Mouse (Mus musculus): ENCODE data around the gene Dtnbp1. TPM values are rescaled to one million over a fixed set of nuclear protein-coding genes. Genes with fewer than 3 reads are reported as not detected.

The Dtnbp1 gene
- total and polyA plus RNA-seq, 2 experiments from 2014 or later = 115 to 139 TPM

DNA sequence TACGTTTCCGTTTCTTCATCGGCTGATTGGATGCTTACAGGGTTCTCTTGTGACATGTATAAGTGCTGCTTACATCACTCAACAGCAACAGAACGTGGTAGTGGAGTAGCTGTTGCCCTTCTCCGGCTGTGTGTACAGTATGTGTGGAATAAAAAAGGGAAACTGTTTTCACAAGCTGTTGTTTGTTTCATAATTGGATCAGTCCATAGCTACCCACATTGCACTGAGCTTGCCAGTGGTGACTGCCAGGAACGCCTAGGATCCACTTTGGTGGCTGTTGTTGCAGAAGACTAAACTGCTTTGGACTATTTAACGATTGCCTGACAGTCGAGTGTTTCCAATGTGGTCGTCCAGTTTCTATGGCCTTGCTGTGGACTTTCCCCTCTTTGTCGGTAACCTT is 80.9 kb downstream of the Dtnbp1 start:
- WGBS = 78% methylated on average over 10 of the region's 10 CpGs
- no peak overlapping the region for H3K27ac ChIP-seq (ENCODE audit: low read depth, low read length)
- H3K9me3 ChIP-seq (ENCODE audit: low read length) = no peaks in the 10 kb centered on the region
- H3K27me3 ChIP-seq (ENCODE audit: insufficient read depth, low read length) = no peaks in the 10 kb centered on the region
- ATAC-seq (ENCODE audit: low FRiP score) (no peak), DNase-seq (ENCODE audit: low spot score) (no peak)
- peaks cover 64% of the 10 kb centered on the region for H3K36me3 ChIP-seq (ENCODE audit: insufficient read depth, low read length)
- no peak overlapping the region for H3K4me2 ChIP-seq (ENCODE audit: low read depth, low read length, poor library complexity, severe bottlenecking)
- H3K4me1 ChIP-seq (ENCODE audit: insufficient read depth, low read length) = no peaks in the 10 kb centered on the region
- H3K4me3 ChIP-seq (ENCODE audit: low read depth, low read length) = no peak overlapping the region
- no peak for TF ChIP-seq CTCF (IDR thresholded peaks at IDR 0.05)
- H3K9ac ChIP-seq (replicated peaks; ENCODE audit: low read length, poor library complexity, severe bottlenecking) = no peak overlapping the region

DNA sequence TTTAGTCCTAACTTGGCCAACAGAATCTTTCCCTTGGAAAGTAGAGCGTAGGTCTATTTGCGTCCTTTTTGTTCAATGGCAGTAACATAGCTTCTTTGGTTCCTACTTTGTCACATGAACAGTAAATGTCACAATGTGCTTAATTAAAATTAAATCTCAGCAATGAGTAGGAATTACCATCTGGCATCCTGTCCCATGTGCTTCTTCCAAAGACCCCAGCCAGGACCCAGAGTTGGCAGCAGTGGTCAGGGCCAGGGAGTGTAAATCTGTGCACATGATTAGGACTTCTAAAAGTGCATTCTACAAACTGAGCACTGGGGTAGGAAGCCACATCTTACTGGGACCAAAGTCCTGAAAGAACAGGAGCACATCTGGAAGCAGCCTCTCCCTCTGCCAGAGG is 83.7 kb downstream of the Dtnbp1 start:
- H3K27ac ChIP-seq (ENCODE audit: low read depth, low read length) = no peak overlapping the region
- H3K4me2 ChIP-seq (ENCODE audit: low read depth, low read length, poor library complexity, severe bottlenecking) = no peak overlapping the region
- no peaks in the 10 kb centered on the region for H3K9me3 ChIP-seq (ENCODE audit: low read length)
- no peak for ATAC-seq (ENCODE audit: low FRiP score)
- H3K27me3 ChIP-seq (ENCODE audit: insufficient read depth, low read length) = no peaks in the 10 kb centered on the region
- H3K4me3 ChIP-seq (ENCODE audit: low read depth, low read length) = no peak overlapping the region
- H3K9ac ChIP-seq (replicated peaks; ENCODE audit: low read length, poor library complexity, severe bottlenecking) = no peak overlapping the region
- TF ChIP-seq CTCF (IDR thresholded peaks at IDR 0.05) = no peak
- 95% methylated on average over 2 of the region's 2 CpGs for WGBS
- DNase-seq (ENCODE audit: low spot score) = no peak
- no peaks in the 10 kb centered on the region for H3K4me1 ChIP-seq (ENCODE audit: insufficient read depth, low read length)
- peaks cover 77% of the 10 kb centered on the region for H3K36me3 ChIP-seq (ENCODE audit: insufficient read depth, low read length)

DNA sequence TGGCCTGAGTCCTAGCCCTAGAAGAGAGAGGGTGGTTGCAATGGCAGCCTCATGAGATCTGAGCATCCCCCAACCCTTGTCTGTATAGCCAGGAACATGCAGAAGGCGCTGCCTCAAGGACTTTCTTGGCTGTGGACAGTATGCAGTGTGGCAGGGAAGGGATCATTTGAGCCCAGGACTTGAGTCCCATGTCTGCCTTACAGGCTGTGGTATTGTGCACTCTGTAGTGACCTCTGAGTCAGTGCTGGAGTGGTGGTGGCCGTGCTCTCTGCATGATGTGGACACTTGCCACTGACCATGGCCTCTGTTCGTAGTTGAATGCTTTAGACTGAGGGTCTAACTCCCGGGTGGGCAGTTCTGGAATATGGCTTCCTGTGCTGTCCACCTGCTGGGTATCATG is 84.7 kb downstream of the Dtnbp1 start:
- H3K4me2 ChIP-seq (ENCODE audit: low read depth, low read length, poor library complexity, severe bottlenecking) = no peak overlapping the region
- no peak overlapping the region for H3K9ac ChIP-seq (replicated peaks; ENCODE audit: low read length, poor library complexity, severe bottlenecking)
- no peak for TF ChIP-seq CTCF (IDR thresholded peaks at IDR 0.05)
- peaks cover 74% of the 10 kb centered on the region for H3K36me3 ChIP-seq (ENCODE audit: insufficient read depth, low read length)
- no peak for ATAC-seq (ENCODE audit: low FRiP score)
- H3K27ac ChIP-seq (ENCODE audit: low read depth, low read length) = no peak overlapping the region
- H3K4me3 ChIP-seq (ENCODE audit: low read depth, low read length) = no peak overlapping the region
- H3K27me3 ChIP-seq (ENCODE audit: insufficient read depth, low read length) = no peaks in the 10 kb centered on the region
- WGBS = 92% methylated on average over 4 of the region's 4 CpGs
- no peaks in the 10 kb centered on the region for H3K4me1 ChIP-seq (ENCODE audit: insufficient read depth, low read length)
- no peaks in the 10 kb centered on the region for H3K9me3 ChIP-seq (ENCODE audit: low read length)
- DNase-seq (ENCODE audit: low spot score) = no peak

DNA sequence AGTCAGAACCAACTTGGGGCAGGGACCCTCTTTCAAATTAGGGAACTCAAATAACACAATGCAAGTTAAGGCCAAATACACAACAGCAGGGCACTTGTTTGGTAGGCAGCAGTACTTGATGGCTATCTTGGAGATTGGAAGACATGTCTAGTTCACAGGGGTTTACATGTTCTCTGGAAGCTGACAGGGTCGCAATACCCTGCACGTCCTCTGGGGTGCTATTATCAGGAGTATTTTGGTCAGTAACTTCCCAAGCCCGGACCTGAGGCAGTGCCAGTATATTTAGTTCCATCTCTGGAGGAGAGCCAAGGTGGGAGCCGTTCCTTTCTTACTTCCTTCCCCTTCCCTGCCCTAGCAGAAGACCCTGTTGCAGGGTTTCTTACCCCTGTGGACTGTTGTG is 86.0 kb downstream of the Dtnbp1 start:
- Histone ChIP-seq H3K36me3 (ENCODE audit: insufficient read depth, low read length) (peaks cover 71% of the 10 kb centered on the region), H3K4me1 (ENCODE audit: insufficient read depth, low read length) (no peaks in the 10 kb centered on the region), H3K27ac (ENCODE audit: low read depth, low read length) (no peak overlapping the region), H3K9ac (replicated peaks; ENCODE audit: low read length, poor library complexity, severe bottlenecking) (no peak overlapping the region), H3K4me2 (ENCODE audit: low read depth, low read length, poor library complexity, severe bottlenecking) (no peak overlapping the region), H3K27me3 (ENCODE audit: insufficient read depth, low read length) (no peaks in the 10 kb centered on the region), H3K4me3 (ENCODE audit: low read depth, low read length) (no peak overlapping the region), H3K9me3 (ENCODE audit: low read length) (no peaks in the 10 kb centered on the region)
- DNase-seq (ENCODE audit: low spot score) = peak; percentile 31
- WGBS = 69% methylated on average over 4 of the region's 4 CpGs
- peak; percentile 46 for TF ChIP-seq CTCF (IDR thresholded peaks at IDR 0.05)
- no peak for ATAC-seq (ENCODE audit: low FRiP score)

DNA sequence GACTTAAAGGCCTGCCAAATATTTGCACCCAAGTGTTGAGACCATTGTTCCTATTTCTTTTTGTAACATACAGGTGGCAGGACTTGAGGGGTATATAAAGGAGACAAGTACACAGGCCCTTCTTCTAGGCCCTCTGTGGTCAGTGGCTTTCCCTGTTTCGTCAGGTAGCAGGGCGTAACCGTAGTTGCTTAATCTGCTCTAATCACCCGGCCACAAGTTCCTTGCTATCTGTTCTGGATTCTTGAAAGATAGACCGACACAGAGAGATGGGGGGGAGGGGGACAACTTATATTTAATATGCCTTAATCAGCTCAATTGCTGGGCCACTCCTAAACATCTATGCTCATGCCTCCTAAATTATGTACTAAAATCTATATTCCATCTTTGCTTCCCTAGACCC is 86.6 kb downstream of the Dtnbp1 start:
- H3K4me1 ChIP-seq (ENCODE audit: insufficient read depth, low read length) = no peaks in the 10 kb centered on the region
- peaks cover 73% of the 10 kb centered on the region for H3K36me3 ChIP-seq (ENCODE audit: insufficient read depth, low read length)
- H3K9ac ChIP-seq (replicated peaks; ENCODE audit: low read length, poor library complexity, severe bottlenecking) = no peak overlapping the region
- 91% methylated on average over 5 of the region's 5 CpGs for WGBS
- DNase-seq (ENCODE audit: low spot score) = no peak
- no peak for TF ChIP-seq CTCF (IDR thresholded peaks at IDR 0.05)
- no peaks in the 10 kb centered on the region for H3K9me3 ChIP-seq (ENCODE audit: low read length)
- no peak overlapping the region for H3K4me2 ChIP-seq (ENCODE audit: low read depth, low read length, poor library complexity, severe bottlenecking)
- no peak for ATAC-seq (ENCODE audit: low FRiP score)
- H3K27me3 ChIP-seq (ENCODE audit: insufficient read depth, low read length) = no peaks in the 10 kb centered on the region
- H3K4me3 ChIP-seq (ENCODE audit: low read depth, low read length) = no peak overlapping the region
- H3K27ac ChIP-seq (ENCODE audit: low read depth, low read length) = no peak overlapping the region

DNA sequence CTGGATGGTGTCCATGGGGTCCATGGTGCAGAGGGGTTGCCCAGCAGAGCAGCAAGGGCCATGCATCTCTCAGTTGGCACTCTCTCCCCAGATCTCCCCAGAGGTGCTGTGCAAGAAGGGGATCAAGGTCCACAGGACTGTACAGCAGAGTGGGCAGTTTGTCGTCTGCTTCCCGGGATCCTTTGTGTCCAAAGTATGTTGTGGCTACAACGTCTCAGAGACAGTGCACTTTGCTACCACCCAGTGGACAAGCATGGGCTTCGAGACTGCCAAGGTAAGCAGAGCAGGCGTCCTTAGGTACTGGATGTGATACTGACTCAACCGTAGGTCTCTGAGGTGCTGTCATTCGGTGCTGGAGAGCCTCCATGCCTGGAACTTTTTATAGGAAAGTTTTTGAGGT is 88.4 kb downstream of the Dtnbp1 start:
- Histone ChIP-seq H3K4me2 (ENCODE audit: low read depth, low read length, poor library complexity, severe bottlenecking) (no peak overlapping the region), H3K27me3 (ENCODE audit: insufficient read depth, low read length) (no peaks in the 10 kb centered on the region), H3K27ac (ENCODE audit: low read depth, low read length) (no peak overlapping the region), H3K9me3 (ENCODE audit: low read length) (no peaks in the 10 kb centered on the region), H3K9ac (replicated peaks; ENCODE audit: low read length, poor library complexity, severe bottlenecking) (no peak overlapping the region), H3K36me3 (ENCODE audit: insufficient read depth, low read length) (peaks cover 69% of the 10 kb centered on the region), H3K4me1 (ENCODE audit: insufficient read depth, low read length) (no peaks in the 10 kb centered on the region), H3K4me3 (ENCODE audit: low read depth, low read length) (no peak overlapping the region)
- 52% methylated on average over 7 of the region's 7 CpGs for WGBS
- peak; percentile 72 for TF ChIP-seq CTCF (IDR thresholded peaks at IDR 0.05)
- DNase-seq (ENCODE audit: low spot score) = peak; percentile 54
- ATAC-seq (ENCODE audit: low FRiP score) = no peak
